Mouse (Mus musculus) heart, embryonic 13.5 days (tissue): ENCODE results near the gene Slc6a12. TPM values are rescaled to one million over a fixed set of nuclear protein-coding genes. Genes with fewer than 3 reads are reported as not detected.
A peak's percentile ranks its signal among the peaks of the same experiment; 100 is the strongest.

Source experiments
- ATAC-seq: fragments of 200-750 bp; cut with Nextera tagmentation; 2 replicates; pipeline ENCODE4 v1.8.0; 2017; ENCODE audit warnings: moderate TSS enrichment; ENCODE audit not compliant: insufficient number of reproducible peaks, low FRiP score, low TSS enrichment; ENCODE audit errors: extremely low read depth
- H3K27ac ChIP-seq: fragments of 300-500 bp; sonication (generic); replicated peaks from 2 replicates; pipeline ENCODE4 v1.5.1; 2015; ENCODE audit warnings: moderate library complexity, mild to moderate bottlenecking, inconsistent platforms
- H3K27me3 ChIP-seq: fragments of 300-500 bp; sonication (generic); replicated peaks from 2 replicates; pipeline ENCODE4 v1.6.1; 2015; ENCODE audit warnings: mild to moderate bottlenecking, inconsistent platforms
- H3K36me3 ChIP-seq: fragments of 300-500 bp; sonication (generic); 2 replicates; pipeline ENCODE4 v1.6.1; 2015; ENCODE audit warnings: mild to moderate bottlenecking, inconsistent platforms
- H3K4me1 ChIP-seq: fragments of 300-500 bp; sonication (generic); 2 replicates; pipeline ENCODE4 v1.6.1; 2015; ENCODE audit warnings: inconsistent platforms
- H3K4me2 ChIP-seq: fragments of 300-500 bp; sonication (generic); 2 replicates; pipeline ENCODE4 v1.6.1; 2015; ENCODE audit warnings: inconsistent platforms, mild to moderate bottlenecking, moderate library complexity
- H3K4me3 ChIP-seq: fragments of 300-500 bp; sonication (generic); 2 replicates; pipeline ENCODE4 v1.5.1; 2015; ENCODE audit warnings: moderate library complexity, mild to moderate bottlenecking, inconsistent platforms
- H3K9ac ChIP-seq: fragments of 300-500 bp; sonication (generic); 2 replicates; pipeline ENCODE4 v1.6.1; 2015; ENCODE audit warnings: inconsistent platforms, mild to moderate bottlenecking, moderate library complexity
- H3K9me3 ChIP-seq: fragments of 300-500 bp; sonication (generic); 2 replicates; pipeline ENCODE4 v1.6.1; 2016; ENCODE audit warnings: inconsistent platforms
- WGBS: fragments of 180-500 bp; shearing (Covaris S2); methylation state at CpG from one replicate; pipeline ENCODE4 v1.1.7; 2015; ENCODE audit warnings: mixed read lengths; 5-methylcytosine and 5-hydroxymethylcytosine counted together
- polyA plus RNA-seq: library from polyadenylated mRNA; unstranded; fragments of >200 nt; fragmentation: Nextera tagmentation; extraction: Ambion mirVana; gene quantifications from 2 replicates; pipeline ENCODE4 v1.2.1, GENCODE M21; 2015

The Slc6a12 gene
- polyA plus RNA-seq, 1 experiment from 2014 or later, result not detected

- no peak overlapping the region for H3K4me2 ChIP-seq
- 73% methylated on average over 9 of the region's 9 CpGs for WGBS
- H3K9me3 ChIP-seq, result no peaks in the 10 kb centered on the region
- H3K4me3 ChIP-seq, result no peak overlapping the region
- H3K4me1 ChIP-seq, result peaks cover 26% of the 10 kb centered on the region
- H3K27ac ChIP-seq, result no peak overlapping the region
- no peak for ATAC-seq
- H3K27me3 ChIP-seq, result no peaks in the 10 kb centered on the region
- no peaks in the 10 kb centered on the region for H3K36me3 ChIP-seq
- no peak overlapping the region for H3K9ac ChIP-seq
Measured at GRCm38 (mm10) chr6:121325740-121326139, 17.1 kb upstream of the Slc6a12 start.

- H3K9me3 ChIP-seq, result no peaks in the 10 kb centered on the region
- no peak overlapping the region for H3K4me3 ChIP-seq
- WGBS, result 40% methylated on average over 10 of the region's 10 CpGs
- no peaks in the 10 kb centered on the region for H3K36me3 ChIP-seq
- H3K27ac ChIP-seq, result 0 out of 2 replicates have a peak overlapping the region, but pooled peaks have one; percentile 36
- H3K4me2 ChIP-seq, result no peak overlapping the region
- H3K9ac ChIP-seq, result no peak overlapping the region
- no peak for ATAC-seq
- H3K27me3 ChIP-seq, result no peaks in the 10 kb centered on the region
- H3K4me1 ChIP-seq, result peaks cover 26% of the 10 kb centered on the region
Measured at GRCm38 (mm10) chr6:121326486-121327069, 16.3 kb upstream of the Slc6a12 start.

GRCm38 (mm10) chr6:121328417-121328884, 14.4 kb upstream of the Slc6a12 start:
- Histone ChIP-seq H3K27ac (no peak overlapping the region), H3K27me3 (no peaks in the 10 kb centered on the region), H3K9ac (no peak overlapping the region), H3K4me1 (peaks cover 26% of the 10 kb centered on the region), H3K9me3 (no peaks in the 10 kb centered on the region), H3K4me2 (no peak overlapping the region), H3K36me3 (no peaks in the 10 kb centered on the region), H3K4me3 (no peak overlapping the region)
- WGBS, result 57% methylated on average over 9 of the region's 9 CpGs
- no peak for ATAC-seq

- no peak for ATAC-seq
Measured at GRCm38 (mm10) chr6:121329848-121330508, 12.9 kb upstream of the Slc6a12 start.

GRCm38 (mm10) chr6:121335841-121336240, 7.0 kb upstream of the Slc6a12 start:
- no peak overlapping the region for H3K27ac ChIP-seq
- no peak overlapping the region for H3K4me2 ChIP-seq
- no peaks in the 10 kb centered on the region for H3K36me3 ChIP-seq
- H3K4me3 ChIP-seq, result no peak overlapping the region
- no peak overlapping the region for H3K9ac ChIP-seq
- H3K27me3 ChIP-seq, result peaks cover 19% of the 10 kb centered on the region
- H3K4me1 ChIP-seq, result peaks cover 8% of the 10 kb centered on the region
- WGBS, result 83% methylated on average over 9 of the region's 9 CpGs
- no peak for ATAC-seq
- H3K9me3 ChIP-seq, result no peaks in the 10 kb centered on the region

More at GRCm38 (mm10) chr6:121329848-121330508, 12.9 kb upstream of the Slc6a12 start:
- no peaks in the 10 kb centered on the region for H3K9me3 ChIP-seq
- no peak overlapping the region for H3K9ac ChIP-seq
- H3K27me3 ChIP-seq, result no peaks in the 10 kb centered on the region
- no peak overlapping the region for H3K27ac ChIP-seq
- H3K4me1 ChIP-seq, result peaks cover 26% of the 10 kb centered on the region
- H3K36me3 ChIP-seq, result no peaks in the 10 kb centered on the region
- no peak overlapping the region for H3K4me2 ChIP-seq
- WGBS, result 22% methylated on average over 10 of the region's 10 CpGs
- no peak overlapping the region for H3K4me3 ChIP-seq

GRCm38 (mm10) chr6:121336558-121336957, 6.3 kb upstream of the Slc6a12 start:
- peaks cover 8% of the 10 kb centered on the region for H3K4me1 ChIP-seq
- H3K36me3 ChIP-seq, result no peaks in the 10 kb centered on the region
- no peaks in the 10 kb centered on the region for H3K9me3 ChIP-seq
- no peak overlapping the region for H3K4me2 ChIP-seq
- no peak; the same call in 1 of the 2 replicates for ATAC-seq
- no peak overlapping the region for H3K27ac ChIP-seq
- WGBS, result 47% methylated on average over 8 of the region's 8 CpGs
- no peak overlapping the region for H3K9ac ChIP-seq
- H3K27me3 ChIP-seq, result peaks cover 25% of the 10 kb centered on the region
- no peak overlapping the region for H3K4me3 ChIP-seq

GRCm38 (mm10) chr6:121337229-121337628, 5.6 kb upstream of the Slc6a12 start:
- WGBS, result 91% methylated on average over 9 of the region's 9 CpGs
- no peaks in the 10 kb centered on the region for H3K9me3 ChIP-seq
- H3K4me1 ChIP-seq, result peaks cover 8% of the 10 kb centered on the region
- H3K27me3 ChIP-seq, result peaks cover 30% of the 10 kb centered on the region
- no peaks in the 10 kb centered on the region for H3K36me3 ChIP-seq
- H3K9ac ChIP-seq, result no peak overlapping the region
- no peak overlapping the region for H3K27ac ChIP-seq
- no peak overlapping the region for H3K4me3 ChIP-seq
- H3K4me2 ChIP-seq, result no peak overlapping the region
- ATAC-seq, result no peak

- peaks cover 8% of the 10 kb centered on the region for H3K4me1 ChIP-seq
- no peaks in the 10 kb centered on the region for H3K9me3 ChIP-seq
- no peak overlapping the region for H3K9ac ChIP-seq
- no peak for ATAC-seq
- H3K27me3 ChIP-seq, result peaks cover 35% of the 10 kb centered on the region
- no peaks in the 10 kb centered on the region for H3K36me3 ChIP-seq
- H3K4me3 ChIP-seq, result no peak overlapping the region
- WGBS, result 29% methylated on average over 3 of the region's 3 CpGs
- H3K27ac ChIP-seq, result no peak overlapping the region
- no peak overlapping the region for H3K4me2 ChIP-seq
Measured at GRCm38 (mm10) chr6:121337770-121338518, 4.9 kb upstream of the Slc6a12 start.

- no peaks in the 10 kb centered on the region for H3K9me3 ChIP-seq
- H3K27ac ChIP-seq, result no peak overlapping the region
- H3K4me2 ChIP-seq, result no peak overlapping the region
- ATAC-seq, result no peak
- H3K9ac ChIP-seq, result no peak overlapping the region
- H3K27me3 ChIP-seq, result peaks cover 41% of the 10 kb centered on the region
- peaks cover 8% of the 10 kb centered on the region for H3K4me1 ChIP-seq
- H3K4me3 ChIP-seq, result no peak overlapping the region
- no peaks in the 10 kb centered on the region for H3K36me3 ChIP-seq
- WGBS, result 46% methylated on average over 4 of the region's 4 CpGs
Measured at GRCm38 (mm10) chr6:121338519-121338896, 4.4 kb upstream of the Slc6a12 start.

GRCm38 (mm10) chr6:121341650-121342049, 1.2 kb upstream of the Slc6a12 start:
- Histone ChIP-seq H3K4me3 (no peak overlapping the region), H3K27ac (no peak overlapping the region), H3K4me2 (no peak overlapping the region), H3K36me3 (no peaks in the 10 kb centered on the region), H3K4me1 (peaks cover 2% of the 10 kb centered on the region), H3K27me3 (peaks cover 52% of the 10 kb centered on the region), H3K9me3 (no peaks in the 10 kb centered on the region), H3K9ac (no peak overlapping the region)
- ATAC-seq, result no peak
- WGBS, result 68% methylated on average over 6 of the region's 6 CpGs

GRCm38 (mm10) chr6:121343771-121344123, 871 bp downstream of the Slc6a12 start:
- Histone ChIP-seq H3K4me2 (no peak overlapping the region), H3K4me3 (no peak overlapping the region), H3K9me3 (no peaks in the 10 kb centered on the region), H3K27me3 (peaks cover 50% of the 10 kb centered on the region), H3K36me3 (no peaks in the 10 kb centered on the region), H3K4me1 (no peaks in the 10 kb centered on the region), H3K27ac (no peak overlapping the region), H3K9ac (no peak overlapping the region)
- ATAC-seq, result no peak
- WGBS, result 58% methylated on average over 6 of the region's 6 CpGs
